Mouse (Mus musculus): ENCODE data around the gene Tmc6.

The Tmc6 gene

DNA sequence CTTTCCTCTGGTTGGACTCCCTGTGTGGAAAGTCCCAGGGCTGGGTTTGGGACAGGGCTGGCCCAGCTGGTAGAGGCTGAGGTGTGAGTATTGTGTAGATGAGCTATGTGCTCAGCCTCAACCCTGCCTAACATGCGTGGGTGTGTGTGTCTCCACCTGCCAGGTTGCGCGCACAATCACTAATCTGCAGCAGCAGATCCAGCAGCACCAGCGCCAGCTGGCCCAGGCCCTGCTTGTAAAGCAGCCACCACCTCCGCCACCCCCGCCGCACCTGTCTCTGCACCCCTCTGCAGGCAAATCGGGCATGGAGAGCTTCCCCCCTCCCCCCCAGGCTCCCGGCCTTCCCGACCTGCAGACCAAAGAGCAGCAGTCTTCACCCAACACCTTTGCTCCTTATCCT lies 32.6 kb downstream of the Tmc6 start:
- DNase-seq (ENCODE audit: low spot score): no peak

DNA sequence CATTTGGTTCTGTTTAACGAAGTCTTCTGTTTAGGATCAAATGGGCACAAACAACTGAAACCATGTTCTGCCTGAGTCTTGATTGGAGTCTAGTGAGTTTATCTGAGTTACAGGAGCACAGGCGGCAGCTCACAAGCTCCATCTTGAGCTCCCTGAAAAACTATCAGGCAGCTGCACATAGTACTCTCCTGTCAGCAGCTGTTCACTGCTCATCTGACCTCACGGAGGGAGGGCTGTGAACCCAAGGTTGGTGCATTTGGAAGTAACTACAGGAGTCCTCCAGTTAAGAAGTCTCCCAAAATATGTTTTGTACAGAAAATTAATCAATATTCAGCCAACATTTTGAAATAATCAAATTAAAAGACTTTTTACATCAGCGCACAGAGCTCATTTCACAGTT lies 33.4 kb downstream of the Tmc6 start:
- DNase-seq (ENCODE audit: low spot score): no peak

DNA sequence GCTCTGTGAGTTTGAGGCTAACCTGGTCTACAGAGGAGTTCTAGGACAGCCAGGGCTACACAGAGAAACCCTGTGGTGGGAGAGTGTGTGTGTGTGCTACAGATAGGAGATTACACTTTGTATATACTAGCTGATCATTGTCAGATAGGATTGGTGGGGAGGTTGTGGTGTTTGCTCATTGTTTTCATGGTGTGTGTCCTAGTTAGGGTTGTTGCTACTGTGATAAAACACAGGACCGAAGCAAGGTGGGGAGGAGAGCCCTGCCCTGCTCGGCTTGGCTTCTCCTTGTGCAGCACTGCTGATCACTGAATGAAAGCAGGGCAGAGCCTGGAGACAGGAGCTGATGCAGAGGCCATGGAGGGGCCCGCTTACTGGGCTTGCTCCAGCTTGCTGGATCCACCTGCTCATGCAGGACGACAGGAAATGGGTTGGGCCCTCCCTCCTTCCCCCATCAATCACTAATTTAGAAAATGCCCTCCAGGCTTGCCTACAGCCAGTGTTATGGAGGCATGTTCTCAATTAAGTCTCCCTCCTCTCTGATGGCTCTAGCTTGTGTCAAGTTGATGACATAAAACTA lies 38.5 kb downstream of the Tmc6 start:
- no peak for DNase-seq (ENCODE audit: low spot score)

DNA sequence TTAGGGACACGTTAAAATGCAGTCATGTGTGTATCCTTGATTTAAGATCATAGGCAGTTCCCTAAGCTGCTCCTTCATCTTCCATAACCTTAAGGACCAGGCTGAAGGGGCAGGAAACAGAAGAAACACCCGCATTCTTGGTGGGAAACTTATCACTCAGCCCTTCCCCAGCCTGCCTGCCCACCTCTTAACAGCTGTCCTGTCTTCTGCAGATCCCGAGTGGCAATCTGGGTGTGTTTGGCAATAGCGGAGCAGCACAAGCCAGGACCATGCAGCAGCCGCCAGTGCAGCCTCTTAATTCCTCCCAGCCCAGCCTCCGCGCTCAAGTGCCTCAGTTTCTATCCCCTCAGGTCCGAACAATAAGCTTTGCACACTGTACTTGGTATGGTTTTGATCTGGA lies 39.3 kb downstream of the Tmc6 start:
- no peak for DNase-seq (ENCODE audit: low spot score)

DNA sequence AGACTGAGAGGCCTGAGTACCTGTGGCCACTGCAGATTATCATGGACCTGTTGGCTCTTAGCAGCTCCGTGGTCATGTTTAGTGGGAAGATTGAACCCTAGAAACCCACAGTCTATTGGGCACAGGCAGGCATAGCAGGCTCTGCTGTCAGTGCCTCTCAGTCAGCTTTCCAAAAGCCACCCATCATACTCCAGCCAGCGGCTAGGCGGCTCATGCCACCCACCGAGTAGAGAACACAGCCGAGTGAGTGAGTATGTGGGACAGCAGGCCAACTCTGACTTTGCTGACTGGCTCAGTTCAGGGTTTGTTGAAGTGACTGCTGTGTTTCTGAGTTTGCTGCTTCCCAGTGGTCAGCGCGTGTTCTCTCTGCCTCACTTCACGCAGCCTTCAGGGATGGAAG lies 39.8 kb downstream of the Tmc6 start:
- DNase-seq (ENCODE audit: low spot score): no peak

DNA sequence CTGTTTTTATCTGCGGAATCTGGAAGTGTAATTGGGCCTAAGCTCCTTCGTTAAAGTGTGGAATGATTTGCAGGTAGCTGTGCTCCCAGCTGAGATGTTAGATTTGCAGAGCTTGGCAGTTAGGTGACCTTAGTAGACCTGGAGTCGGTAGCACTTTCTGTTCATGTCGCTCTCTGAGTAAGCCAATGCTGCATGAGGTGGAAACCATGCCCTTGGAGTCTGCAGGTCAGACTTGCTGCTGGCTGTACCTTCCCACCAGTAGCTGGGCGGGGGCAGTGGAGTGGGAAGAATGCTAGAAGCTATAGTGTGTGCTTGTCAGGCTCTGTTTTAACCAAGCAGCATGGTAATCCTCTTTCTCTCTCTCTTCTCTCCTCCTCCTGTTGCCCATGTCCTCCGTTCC lies 40.9 kb downstream of the Tmc6 start:
- DNase-seq (ENCODE audit: low spot score): no peak

DNA sequence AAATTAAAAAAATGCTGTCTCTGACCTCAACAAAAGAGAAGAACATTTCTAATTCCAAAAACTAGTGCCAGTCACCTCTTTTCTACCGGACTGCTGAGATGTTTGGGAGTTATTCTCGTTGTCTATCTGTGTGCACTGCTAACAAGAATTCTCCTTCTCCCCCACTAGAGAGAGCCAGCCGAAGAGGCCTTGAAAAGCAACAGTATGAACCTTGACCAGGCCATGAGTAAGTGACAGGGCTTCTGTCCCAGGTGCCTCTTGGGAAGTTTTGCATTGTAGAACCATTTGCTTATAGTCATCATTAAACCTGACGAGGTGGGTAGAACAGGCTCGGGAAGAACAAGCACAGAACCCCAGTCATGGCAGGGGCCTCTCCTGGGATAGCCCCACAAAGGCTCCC lies 43.9 kb downstream of the Tmc6 start:
- no peak for DNase-seq (ENCODE audit: low spot score)

- no peak for DNase-seq (ENCODE audit: low spot score)
These were observed 45.8 kb downstream of the Tmc6 start for GRCm38 (mm10) chr11:117736037-117736689.

- DNase-seq (ENCODE audit: low spot score): no peak
These were observed 50.5 kb downstream of the Tmc6 start for GRCm38 (mm10) chr11:117731470-117731869.

DNA sequence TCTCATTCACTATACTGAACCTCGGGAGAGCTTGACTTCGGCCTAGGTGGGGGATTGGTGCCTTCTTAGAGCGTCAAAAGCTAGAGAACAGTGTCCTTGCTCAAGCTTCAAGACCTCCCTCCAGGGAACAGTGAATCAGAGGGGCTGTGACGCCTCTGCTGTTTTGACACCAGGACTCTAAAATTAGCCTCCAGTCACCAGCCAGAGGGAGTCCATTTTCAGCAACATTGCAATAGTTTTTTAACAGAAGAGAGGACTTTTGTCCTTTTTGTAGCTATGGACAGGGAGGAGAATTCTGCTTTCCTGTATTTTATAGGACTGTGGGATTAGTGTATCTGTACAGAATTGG lies 51.5 kb downstream of the Tmc6 start:
- DNase-seq (ENCODE audit: low spot score): no peak

DNA sequence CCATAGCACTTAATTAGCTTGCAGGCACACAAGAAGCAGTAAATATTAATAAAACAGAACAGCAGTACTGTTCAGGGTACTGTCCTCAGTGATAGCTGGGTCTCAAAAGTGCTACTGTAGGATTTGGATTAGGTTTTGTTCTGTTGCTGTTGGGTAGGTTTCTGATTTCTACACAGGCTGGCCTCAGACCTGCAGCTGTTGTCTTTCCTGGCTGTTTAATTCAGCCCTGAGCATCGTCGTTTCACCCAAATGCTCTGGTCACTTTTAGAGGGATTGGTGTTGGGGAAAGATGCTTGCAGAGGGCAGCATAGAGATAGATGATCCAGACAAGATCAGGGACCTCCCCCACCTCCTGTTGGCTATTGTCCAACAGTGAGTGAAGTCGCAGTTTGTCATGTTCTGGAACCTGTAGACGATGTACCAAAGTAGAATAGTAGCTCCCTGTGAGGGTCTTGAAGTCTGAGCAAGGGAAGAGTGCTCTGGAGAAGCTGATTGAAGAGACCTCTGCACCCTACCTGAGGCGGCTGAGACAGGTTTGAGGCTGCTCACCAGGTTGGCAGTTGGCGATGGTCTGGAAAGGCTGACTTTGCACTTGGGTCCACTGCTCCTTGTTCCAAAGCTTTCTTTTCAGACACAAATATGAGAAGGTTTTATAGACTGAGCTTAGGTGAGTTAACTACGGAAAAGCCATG lies 52.1 kb downstream of the Tmc6 start:
- no peak for DNase-seq (ENCODE audit: low spot score)

DNA sequence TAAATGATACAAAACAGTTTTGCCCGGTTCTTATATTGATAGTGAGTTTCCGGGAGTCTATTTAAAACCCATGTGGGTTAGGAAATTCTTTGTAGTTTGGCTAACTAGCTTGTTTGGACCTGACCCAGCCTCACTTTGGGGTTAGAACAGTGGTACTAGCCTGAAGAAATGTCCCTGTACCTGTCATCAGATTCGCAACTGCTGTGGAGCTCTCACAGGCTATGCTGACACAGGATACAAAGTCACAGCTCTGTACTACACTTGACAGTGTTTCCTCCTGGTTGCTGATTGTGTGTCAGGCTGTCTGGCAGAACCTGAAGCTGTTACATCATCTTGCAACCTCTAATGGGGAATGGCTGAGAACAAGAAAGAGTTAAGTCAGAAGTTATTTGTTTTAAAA lies 52.7 kb downstream of the Tmc6 start:
- no peak for DNase-seq (ENCODE audit: low spot score)

DNA sequence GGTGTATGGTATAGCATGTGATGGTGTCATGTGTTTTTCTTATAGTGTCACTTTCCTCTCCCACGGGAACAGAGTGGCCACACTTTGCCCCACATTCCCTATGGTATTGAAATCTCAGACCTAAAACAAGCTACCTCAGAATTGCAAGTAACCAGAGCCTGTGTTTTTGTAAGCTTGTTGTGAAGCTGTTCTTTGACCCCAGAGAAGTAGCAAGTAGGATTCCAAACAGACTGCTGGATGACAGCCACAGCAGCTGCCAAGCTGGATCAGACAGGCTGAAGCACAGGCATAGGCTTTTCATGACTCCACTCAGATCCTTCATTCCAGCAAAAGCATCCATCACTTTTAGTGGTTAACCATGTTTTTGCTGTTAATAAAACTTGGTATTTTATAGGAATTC lies 53.2 kb downstream of the Tmc6 start:
- DNase-seq (ENCODE audit: low spot score): no peak

DNA sequence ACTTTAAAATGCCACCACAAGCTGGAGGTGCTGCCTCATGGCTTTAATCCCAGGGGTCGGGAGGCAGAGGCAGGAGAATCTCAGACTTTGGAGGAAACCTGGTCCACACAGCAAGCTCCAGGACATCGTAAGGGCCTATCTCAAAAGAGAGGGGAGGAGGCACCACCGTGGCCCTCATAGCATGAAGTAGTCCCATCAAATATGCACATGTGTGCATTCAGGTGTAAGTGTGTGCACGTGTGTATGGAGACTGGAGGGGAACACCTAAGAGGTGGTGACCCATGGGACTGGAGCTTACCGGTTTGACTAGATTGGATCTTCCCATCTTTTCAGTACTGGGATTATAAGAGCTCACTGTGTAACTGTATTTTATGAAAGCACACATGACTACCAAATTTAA lies 53.8 kb downstream of the Tmc6 start:
- no peak for DNase-seq (ENCODE audit: low spot score)

DNA sequence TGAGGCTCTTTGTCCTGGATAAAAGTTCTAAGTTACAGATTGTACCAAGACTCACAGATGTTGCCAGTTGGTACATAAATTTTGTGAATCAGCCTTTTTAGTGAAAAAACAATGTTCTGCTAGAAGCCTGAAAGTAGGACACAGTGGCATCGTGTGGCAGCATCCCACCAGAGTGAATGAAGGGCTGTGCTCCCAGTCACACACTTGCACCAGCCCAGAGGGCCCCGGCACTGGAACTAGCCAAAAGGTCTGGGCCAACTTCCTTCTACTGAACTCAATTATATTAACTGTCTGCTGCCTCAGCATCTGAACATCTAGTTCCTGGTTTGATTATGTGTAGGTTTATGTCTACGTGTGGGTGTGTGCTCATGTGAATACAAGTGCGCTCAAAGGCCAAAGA lies 55.0 kb downstream of the Tmc6 start:
- no peak for DNase-seq (ENCODE audit: low spot score)

GRCm38 (mm10) chr11:117724604-117725301 lies 57.2 kb downstream of the Tmc6 start:
- no peak for DNase-seq (ENCODE audit: low spot score)

DNA sequence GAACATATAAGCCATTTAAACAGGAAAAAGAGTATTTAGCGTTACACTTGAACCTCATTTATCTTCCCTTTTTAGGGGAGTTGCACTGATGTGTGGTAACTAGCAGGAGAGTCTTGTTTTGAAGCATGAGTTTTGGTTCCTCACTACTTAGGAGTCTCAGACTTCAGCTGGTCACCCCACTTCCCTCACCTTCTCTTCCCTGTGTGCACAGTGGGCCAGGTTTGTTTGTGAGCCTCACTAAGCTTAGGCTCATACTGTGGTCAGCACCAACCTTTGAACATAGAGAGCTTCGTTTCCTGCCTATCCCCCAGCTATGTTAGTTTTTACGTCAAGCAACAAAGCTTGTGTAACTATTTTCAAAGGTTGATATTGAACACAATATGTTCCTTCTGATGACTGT lies 63.2 kb downstream of the Tmc6 start:
- no peak for DNase-seq (ENCODE audit: low spot score)
